Mouse (Mus musculus): ENCODE results near the gene 2010315B03Rik. TPM values are rescaled to one million over a fixed set of nuclear protein-coding genes. Genes with fewer than 3 reads are reported as not detected.

2010315B03Rik gene
- 18.5 and 19.8 TPM in 2 replicates for polyA plus RNA-seq (2015; fragmentation: Nextera tagmentation; extraction: Ambion mirVana)

- WGBS, result under 1% methylated on average over 21 of the region's 22 CpGs
Measured at GRCm38 (mm10) chr9:124312171-124313142, at the start of gene 2010315B03Rik. TSS of gene 2010315B03Rik (minus strand) at chr9:124312696.

GRCm38 (mm10) chr9:124311502-124311901, 994 bp downstream of the 2010315B03Rik start:
- no peaks in the 10 kb centered on the region for H3K27me3 ChIP-seq (replicated peaks; ENCODE audit: control insufficient read depth, insufficient read depth, low read length)
- no peaks in the 10 kb centered on the region for H3K36me3 ChIP-seq (ENCODE audit: control insufficient read depth, insufficient read depth)
- no peak for TF ChIP-seq CTCF (IDR thresholded peaks at IDR 0.05; ENCODE audit: low read depth)
- ATAC-seq, result no peak
- H3K9ac ChIP-seq (ENCODE audit: low read depth, low read length), result peak overlapping the region; percentile 70
- H3K9me3 ChIP-seq (ENCODE audit: control insufficient read depth), result no peaks in the 10 kb centered on the region
- H3K4me2 ChIP-seq (replicated peaks; ENCODE audit: low read depth), result peak overlapping the region; percentile 67
- peak overlapping the region; percentile 97; the same call in 1 of the 2 replicates for H3K27ac ChIP-seq (ENCODE audit: low read depth, low read length)
- H3K4me3 ChIP-seq (ENCODE audit: low read depth, low read length), result peak overlapping the region; percentile 75
- H3K4me1 ChIP-seq (replicated peaks; ENCODE audit: control insufficient read depth, insufficient read depth, low read length), result no peaks in the 10 kb centered on the region

More at GRCm38 (mm10) chr9:124312171-124313142, at the start of gene 2010315B03Rik:
- peak; percentile 100 for ATAC-seq
- Histone ChIP-seq H3K9me3 (ENCODE audit: control insufficient read depth) (no peaks in the 10 kb centered on the region), H3K27ac (ENCODE audit: low read depth, low read length) (peak within 1 kb of the TSS; percentile 97), H3K9ac (ENCODE audit: low read depth, low read length) (peak within 1 kb of the TSS; percentile 70), H3K4me3 (ENCODE audit: low read depth, low read length) (peak within 1 kb of the TSS; percentile 75), H3K4me2 (replicated peaks; ENCODE audit: low read depth) (peak within 1 kb of the TSS; percentile 67), H3K36me3 (ENCODE audit: control insufficient read depth, insufficient read depth) (no peaks in the 10 kb centered on the region), H3K27me3 (replicated peaks; ENCODE audit: control insufficient read depth, insufficient read depth, low read length) (no peaks in the 10 kb centered on the region), H3K4me1 (replicated peaks; ENCODE audit: control insufficient read depth, insufficient read depth, low read length) (no peaks in the 10 kb centered on the region)
- no peak; the same call in 1 of the 2 replicates for TF ChIP-seq CTCF (IDR thresholded peaks at IDR 0.05; ENCODE audit: low read depth)

DNA sequence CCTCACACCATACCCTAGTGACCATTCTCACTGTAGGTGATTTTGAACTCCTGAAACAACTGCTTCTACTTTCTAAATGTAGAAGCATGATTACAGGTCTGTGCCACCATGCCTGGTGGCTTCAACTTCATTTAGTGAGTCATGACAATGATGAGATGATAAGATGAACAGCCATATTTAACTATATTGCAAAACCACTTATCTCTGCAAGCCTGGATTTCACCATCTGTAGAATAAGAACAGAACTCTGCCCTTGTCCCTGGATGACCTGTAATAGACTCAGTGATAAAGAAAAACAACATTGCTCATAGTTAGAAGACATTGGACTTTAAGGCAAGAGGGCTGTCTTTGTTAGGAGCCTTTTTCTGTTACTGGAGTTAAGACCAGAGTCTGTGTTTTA, 24.2 kb downstream of the 2010315B03Rik start:
- H3K27me3 ChIP-seq (replicated peaks; ENCODE audit: control insufficient read depth, insufficient read depth, low read length), result no peaks in the 10 kb centered on the region
- peaks cover 9% of the 10 kb centered on the region for H3K36me3 ChIP-seq (ENCODE audit: control insufficient read depth, insufficient read depth)
- 0 out of 2 replicates have a peak overlapping the region, but pooled peaks have one; percentile 28 for H3K27ac ChIP-seq (ENCODE audit: low read depth, low read length)
- peaks cover 3% of the 10 kb centered on the region for H3K9me3 ChIP-seq (ENCODE audit: control insufficient read depth)
- H3K4me2 ChIP-seq (replicated peaks; ENCODE audit: low read depth), result no peak overlapping the region
- no peak for TF ChIP-seq CTCF (IDR thresholded peaks at IDR 0.05; ENCODE audit: low read depth)
- no peak overlapping the region for H3K4me3 ChIP-seq (ENCODE audit: low read depth, low read length)
- H3K9ac ChIP-seq (ENCODE audit: low read depth, low read length), result no peak overlapping the region
- peak; percentile 99 for ATAC-seq
- no peaks in the 10 kb centered on the region for H3K4me1 ChIP-seq (replicated peaks; ENCODE audit: control insufficient read depth, insufficient read depth, low read length)

GRCm38 (mm10) chr9:124281912-124282686, 30.4 kb downstream of the 2010315B03Rik start:
- Histone ChIP-seq H3K4me3 (ENCODE audit: low read depth, low read length) (peak overlapping the region; percentile 74), H3K4me1 (replicated peaks; ENCODE audit: control insufficient read depth, insufficient read depth, low read length) (0 out of 2 replicates have a peak, but pooled peaks cover 2% of the 10 kb centered on the region), H3K9ac (ENCODE audit: low read depth, low read length) (peak overlapping the region; percentile 64), H3K36me3 (ENCODE audit: control insufficient read depth, insufficient read depth) (no peaks in the 10 kb centered on the region; the same call in 1 of the 2 replicates), H3K4me2 (replicated peaks; ENCODE audit: low read depth) (peak overlapping the region; percentile 90), H3K9me3 (ENCODE audit: control insufficient read depth) (no peaks in the 10 kb centered on the region), H3K27ac (ENCODE audit: low read depth, low read length) (peak overlapping the region; percentile 90), H3K27me3 (replicated peaks; ENCODE audit: control insufficient read depth, insufficient read depth, low read length) (no peaks in the 10 kb centered on the region)
- WGBS, result under 1% methylated on average over 22 of the region's 22 CpGs
- peak; percentile 39 for TF ChIP-seq CTCF (IDR thresholded peaks at IDR 0.05; ENCODE audit: low read depth)
- ATAC-seq, result peak; percentile 90

DNA sequence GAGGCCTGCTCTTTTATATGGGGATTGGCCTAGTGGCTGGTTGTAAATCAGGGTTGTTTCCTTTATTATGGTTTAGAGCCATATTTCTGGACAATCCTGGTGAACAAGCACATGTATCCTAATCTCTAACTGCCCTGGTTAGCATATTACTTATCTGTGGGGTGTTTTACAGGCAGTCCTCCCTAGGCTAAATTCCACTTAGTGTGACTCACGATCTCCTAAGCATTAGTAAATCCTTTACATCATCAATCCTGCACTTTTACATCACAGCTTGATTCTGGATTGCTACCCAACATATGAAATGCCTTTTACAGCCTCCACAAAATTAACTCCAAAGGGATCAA, 31.1 kb downstream of the 2010315B03Rik start:
- Histone ChIP-seq H3K4me1 (replicated peaks; ENCODE audit: control insufficient read depth, insufficient read depth, low read length) (0 out of 2 replicates have a peak, but pooled peaks cover 2% of the 10 kb centered on the region), H3K36me3 (ENCODE audit: control insufficient read depth, insufficient read depth) (no peaks in the 10 kb centered on the region; the same call in 1 of the 2 replicates), H3K4me3 (ENCODE audit: low read depth, low read length) (peak overlapping the region; percentile 74), H3K9ac (ENCODE audit: low read depth, low read length) (peak overlapping the region; percentile 64), H3K9me3 (ENCODE audit: control insufficient read depth) (no peaks in the 10 kb centered on the region), H3K4me2 (replicated peaks; ENCODE audit: low read depth) (peak overlapping the region; percentile 90), H3K27ac (ENCODE audit: low read depth, low read length) (peak overlapping the region; percentile 90), H3K27me3 (replicated peaks; ENCODE audit: control insufficient read depth, insufficient read depth, low read length) (no peaks in the 10 kb centered on the region)
- 5% methylated on average over 1 of the region's 1 CpGs for WGBS
- peak; percentile 86 for ATAC-seq
- no peak for TF ChIP-seq CTCF (IDR thresholded peaks at IDR 0.05; ENCODE audit: low read depth)

All from intestine, postnatal 0 days (tissue).